9 mouse cellular contexts compared by ENCODE assay signal in the genomic region with DNA sequence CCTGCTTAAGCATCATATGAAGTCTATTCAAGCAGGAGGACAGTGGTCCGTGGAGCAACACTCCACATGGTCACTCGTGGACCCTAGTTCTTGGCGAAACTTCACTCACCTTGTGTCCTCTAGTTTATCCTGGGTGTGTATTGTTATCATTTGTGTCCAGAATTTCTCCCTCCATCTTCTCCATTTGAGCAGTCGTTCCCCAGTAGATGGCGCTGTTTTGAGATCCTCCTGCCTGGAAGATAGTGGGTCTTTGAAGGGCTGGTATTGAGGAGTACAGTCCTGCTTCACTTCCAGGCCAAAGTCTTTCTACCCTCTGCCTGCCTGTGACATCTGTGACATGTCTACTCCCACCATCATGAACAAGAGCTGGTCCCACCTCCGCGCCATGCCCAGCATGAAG.
DNase-seq lines count a peak whose midpoint lies in the region; ATAC-seq and TF ChIP-seq lines count a peak whose summit lies in the region.
"Had no signal": no experiment of that assay in that cellular context is flagged by ENCODE, and none has a peak within 500 bp of the region (broad histone marks: within the 10 kb centered on the region; RNA-seq: fewer than 3 reads in every experiment).

No protein-coding gene starts in this region.

- intact Hi-C loops in gastrocnemius, adult 2 months (cut with DNase I), result loop anchor here (1.0 kb wide), 1 partner anchor 97 kb away; no protein-coding TSS in a partner anchor

- no peak overlapping the region for H3K4me3 ChIP-seq in gastrocnemius, adult 2 months
- H3K4me3 ChIP-seq in midbrain, embryonic 11.5 days (ENCODE audit: low read depth, low read length), result no peak overlapping the region
- no peak overlapping the region for H3K4me3 ChIP-seq in midbrain, embryonic 13.5 days (replicated peaks)
- no peak overlapping the region for H3K4me3 ChIP-seq in stomach, embryonic 14.5 days (ENCODE audit: low read depth, low read length)

- WGBS in midbrain, embryonic 11.5 days, result 63% methylated on average over 7 of the region's 7 CpGs
- 56% methylated on average over 7 of the region's 7 CpGs for WGBS in midbrain, embryonic 13.5 days
- WGBS in stomach, embryonic 14.5 days, result 62% methylated on average over 7 of the region's 7 CpGs

- H3K36me3 ChIP-seq in midbrain, embryonic 11.5 days (ENCODE audit: control insufficient read depth, insufficient read depth, low read length), result no peaks in the 10 kb centered on the region
- no peaks in the 10 kb centered on the region for H3K36me3 ChIP-seq in midbrain, embryonic 13.5 days
- H3K36me3 ChIP-seq in stomach, embryonic 14.5 days (ENCODE audit: control insufficient read depth, insufficient read depth, low read length), result no peaks in the 10 kb centered on the region

- no peak overlapping the region for H3K27ac ChIP-seq in gastrocnemius, adult 2 months
- no peak overlapping the region for H3K27ac ChIP-seq in midbrain, embryonic 11.5 days (ENCODE audit: low read depth, low read length)
- no peak overlapping the region for H3K27ac ChIP-seq in midbrain, embryonic 13.5 days
- peak overlapping the region; percentile 52; the same call in 1 of the 2 replicates for H3K27ac ChIP-seq in stomach, embryonic 14.5 days (ENCODE audit: low read length)
- H3K27ac ChIP-seq: macrophage had no signal

- no peak for ATAC-seq in midbrain, embryonic 11.5 days (ENCODE audit: low FRiP score)
- ATAC-seq in midbrain, embryonic 13.5 days, result no peak
- ATAC-seq in stomach, embryonic 14.5 days (ENCODE audit: insufficient number of reproducible peaks, insufficient read depth, low FRiP score, low read depth), result no peak

- peak; percentile 64 for TF ChIP-seq CTCF in gastrocnemius, adult 2 months (IDR thresholded peaks at IDR 0.05)

- no peaks in the 10 kb centered on the region for H3K9me3 ChIP-seq in midbrain, embryonic 11.5 days (ENCODE audit: control insufficient read depth, low read length)
- no peaks in the 10 kb centered on the region for H3K9me3 ChIP-seq in midbrain, embryonic 13.5 days
- H3K9me3 ChIP-seq in stomach, embryonic 14.5 days (ENCODE audit: control insufficient read depth, low read depth, low read length), result no peaks in the 10 kb centered on the region

- no peak overlapping the region for H3K9ac ChIP-seq in midbrain, embryonic 11.5 days (ENCODE audit: low read length)
- H3K9ac ChIP-seq in midbrain, embryonic 13.5 days (replicated peaks), result no peak overlapping the region
- no peak overlapping the region for H3K9ac ChIP-seq in stomach, embryonic 14.5 days (replicated peaks; ENCODE audit: low read depth, low read length)

- H3K4me2 ChIP-seq in midbrain, embryonic 11.5 days, result no peak overlapping the region
- no peak overlapping the region for H3K4me2 ChIP-seq in midbrain, embryonic 13.5 days (replicated peaks)
- H3K4me2 ChIP-seq in stomach, embryonic 14.5 days (replicated peaks; ENCODE audit: low read depth, low read length), result no peak overlapping the region

- no peaks in the 10 kb centered on the region for H3K4me1 ChIP-seq in midbrain, embryonic 11.5 days (ENCODE audit: control insufficient read depth, insufficient read depth, low read length)
- H3K4me1 ChIP-seq in midbrain, embryonic 13.5 days (replicated peaks), result 0 out of 2 replicates have a peak, but pooled peaks cover 5% of the 10 kb centered on the region
- H3K4me1 ChIP-seq in stomach, embryonic 14.5 days (ENCODE audit: control insufficient read depth, insufficient read depth, low read length), result 0 out of 2 replicates have a peak, but pooled peaks cover 3% of the 10 kb centered on the region

- peak; percentile 54 for DNase-seq in gastrocnemius, adult 2 months
- no peak for DNase-seq in gastrocnemius, adult 8-10 months (ENCODE audit: low spot score in 2 of 2)
- peak; percentile 86 for DNase-seq in midbrain, embryonic 11.5 days (ENCODE audit: low spot score, missing footprints)
- DNase-seq in brain, adult 2 months (ENCODE audit: low read depth, low spot score), result peak; percentile 44
- DNase-seq in layer of hippocampus, postnatal 10 days (ENCODE audit: low spot score in 2 of 2), result peak; percentile 28 to 49
- no peak for DNase-seq in ovary, adult 18-20 months (ENCODE audit: low spot score)

- no peaks in the 10 kb centered on the region for H3K27me3 ChIP-seq in midbrain, embryonic 11.5 days (ENCODE audit: control insufficient read depth, insufficient read depth, low read length)
- no peaks in the 10 kb centered on the region for H3K27me3 ChIP-seq in midbrain, embryonic 13.5 days
- H3K27me3 ChIP-seq in stomach, embryonic 14.5 days (ENCODE audit: control insufficient read depth, insufficient read depth, low read length), result no peaks in the 10 kb centered on the region

Comparison
In these comparisons a context has a peak if more than half of its experiments do, and no peak if none do; other contexts are left out.
1. DNase-seq: peak in gastrocnemius, adult 2 months (single experiment), midbrain, embryonic 11.5 days (single experiment), brain, adult 2 months (single experiment) and layer of hippocampus, postnatal 10 days (2 of 2); none in gastrocnemius, adult 8-10 months (0 of 2) and ovary, adult 18-20 months (single experiment).